Mouse (Mus musculus): ENCODE results near the gene Nhlh1.

GRCm38 (mm10) chr1:172046938-172047337 lies 10.4 kb downstream of the Nhlh1 start:
- TF ChIP-seq EP300 (IDR thresholded peaks at IDR 0.05): no peak
- TF ChIP-seq CTCF (IDR thresholded peaks at IDR 0.05): peak; percentile 87

Data from lung, postnatal 0 days (tissue).